Mouse (Mus musculus): ENCODE data around the gene Icam4.

Icam4 gene

GRCm38 (mm10) chr9:21029291-21030054, at the start of gene Icam4:
Gene Icam4 (plus strand): TSS chr9:21029373.
- peak; percentile 88 to 96 for DNase-seq (ENCODE audit: inconsistent age in 2 of 2, low spot score in 1 of 2)

- no peak for DNase-seq (ENCODE audit: inconsistent age in 2 of 2, low spot score in 1 of 2)
Measured at GRCm38 (mm10) chr9:20979769-20980168, 49.4 kb upstream of the Icam4 start.

- no peak for DNase-seq (ENCODE audit: inconsistent age in 2 of 2, low spot score in 1 of 2)
Measured at GRCm38 (mm10) chr9:20982171-20982570, 47.0 kb upstream of the Icam4 start.

GRCm38 (mm10) chr9:20983169-20983568, 46.0 kb upstream of the Icam4 start:
- DNase-seq (ENCODE audit: inconsistent age in 2 of 2, low spot score in 1 of 2): peak in 1 of 2 experiments; percentile 18

- DNase-seq (ENCODE audit: inconsistent age in 2 of 2, low spot score in 1 of 2): no peak
Measured at GRCm38 (mm10) chr9:20986952-20987686, 42.1 kb upstream of the Icam4 start.

GRCm38 (mm10) chr9:20987953-20988352, 41.2 kb upstream of the Icam4 start:
- DNase-seq (ENCODE audit: inconsistent age in 2 of 2, low spot score in 1 of 2): no peak

GRCm38 (mm10) chr9:20990861-20991260, 38.3 kb upstream of the Icam4 start:
- peak in 1 of 2 experiments; percentile 50 for DNase-seq (ENCODE audit: inconsistent age in 2 of 2, low spot score in 1 of 2)

GRCm38 (mm10) chr9:20991587-20991986, 37.6 kb upstream of the Icam4 start:
- no peak for DNase-seq (ENCODE audit: inconsistent age in 2 of 2, low spot score in 1 of 2)

- no peak for DNase-seq (ENCODE audit: inconsistent age in 2 of 2, low spot score in 1 of 2)
Measured at GRCm38 (mm10) chr9:20993165-20993898, 35.8 kb upstream of the Icam4 start.

GRCm38 (mm10) chr9:20995069-20995468, 34.1 kb upstream of the Icam4 start:
- no peak for DNase-seq (ENCODE audit: inconsistent age in 2 of 2, low spot score in 1 of 2)

GRCm38 (mm10) chr9:20997065-20997464, 32.1 kb upstream of the Icam4 start:
- no peak for DNase-seq (ENCODE audit: inconsistent age in 2 of 2, low spot score in 1 of 2)

- peak in 1 of 2 experiments; percentile 43 for DNase-seq (ENCODE audit: inconsistent age in 2 of 2, low spot score in 1 of 2)
Measured at GRCm38 (mm10) chr9:20998337-20998736, 30.8 kb upstream of the Icam4 start.

- peak; percentile 45 to 60 for DNase-seq (ENCODE audit: inconsistent age in 2 of 2, low spot score in 1 of 2)
Measured at GRCm38 (mm10) chr9:21000811-21001210, 28.4 kb upstream of the Icam4 start.

GRCm38 (mm10) chr9:21001651-21002200, 27.4 kb upstream of the Icam4 start:
- peak in 1 of 2 experiments; percentile 53 for DNase-seq (ENCODE audit: inconsistent age in 2 of 2, low spot score in 1 of 2)

- DNase-seq (ENCODE audit: inconsistent age in 2 of 2, low spot score in 1 of 2): no peak
Measured at GRCm38 (mm10) chr9:21002270-21002626, 26.9 kb upstream of the Icam4 start.

- DNase-seq (ENCODE audit: inconsistent age in 2 of 2, low spot score in 1 of 2): peak; percentile 89 to 96
Measured at GRCm38 (mm10) chr9:21002627-21003551, 26.3 kb upstream of the Icam4 start, which contains the start of gene Mrpl4. Gene Mrpl4 (plus strand): TSS chr9:21002738.

- peak in 1 of 2 experiments; percentile 18 for DNase-seq (ENCODE audit: inconsistent age in 2 of 2, low spot score in 1 of 2)
Measured at GRCm38 (mm10) chr9:21007313-21007952, 21.7 kb upstream of the Icam4 start.

GRCm38 (mm10) chr9:21008007-21008406, 21.2 kb upstream of the Icam4 start:
- no peak for DNase-seq (ENCODE audit: inconsistent age in 2 of 2, low spot score in 1 of 2)

- DNase-seq (ENCODE audit: inconsistent age in 2 of 2, low spot score in 1 of 2): peak in 1 of 2 experiments; percentile 19
Measured at GRCm38 (mm10) chr9:21010362-21010761, 18.8 kb upstream of the Icam4 start.

Data from adrenal gland, adult (tissue).